Mouse (Mus musculus): ENCODE results near the gene Foxp1. TPM values are rescaled to one million over a fixed set of nuclear protein-coding genes. Genes with fewer than 3 reads are reported as not detected.

Foxp1 gene
- total RNA-seq, 4 experiments from 2014 or later: 27.2 to 37.3 (median 31.2) TPM

DNA sequence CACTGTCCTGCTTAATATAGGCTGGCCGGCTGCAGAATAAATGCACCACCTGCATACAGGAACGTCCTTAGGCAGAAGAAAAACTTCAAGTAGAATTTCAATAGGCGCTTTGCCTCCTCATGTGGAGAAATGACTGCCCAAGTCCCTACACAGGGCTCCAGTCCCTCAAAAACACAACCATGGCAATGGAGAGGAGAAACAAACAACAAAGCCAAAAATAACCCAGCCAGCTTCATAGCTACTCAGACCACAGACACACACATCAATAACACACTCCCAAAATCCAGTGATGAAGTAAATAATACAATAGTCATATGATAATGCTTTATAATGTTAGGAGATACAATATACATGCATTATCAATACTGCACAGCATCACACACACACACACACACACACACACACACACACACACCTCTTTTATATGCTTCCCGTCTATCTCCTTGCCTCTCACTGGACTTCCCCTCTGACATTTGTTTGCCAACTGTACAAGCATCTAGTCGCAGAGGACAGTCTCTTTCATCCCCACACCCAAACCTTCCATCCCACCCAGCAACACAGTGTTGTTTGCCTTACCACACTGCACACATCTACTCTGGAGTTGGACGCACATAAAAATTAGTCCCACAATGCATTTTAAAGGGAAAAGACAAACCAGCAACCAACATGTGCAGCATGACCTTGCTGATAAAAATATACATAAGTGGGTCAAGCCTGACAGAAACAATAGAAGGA lies 162.6 kb downstream of the Foxp1 start:
- peak; percentile 31 for DNase-seq (ENCODE audit: low spot score)

GRCm38 (mm10) chr6:99359036-99359698 lies 163.4 kb downstream of the Foxp1 start:
- DNase-seq (ENCODE audit: low spot score): no peak

DNA sequence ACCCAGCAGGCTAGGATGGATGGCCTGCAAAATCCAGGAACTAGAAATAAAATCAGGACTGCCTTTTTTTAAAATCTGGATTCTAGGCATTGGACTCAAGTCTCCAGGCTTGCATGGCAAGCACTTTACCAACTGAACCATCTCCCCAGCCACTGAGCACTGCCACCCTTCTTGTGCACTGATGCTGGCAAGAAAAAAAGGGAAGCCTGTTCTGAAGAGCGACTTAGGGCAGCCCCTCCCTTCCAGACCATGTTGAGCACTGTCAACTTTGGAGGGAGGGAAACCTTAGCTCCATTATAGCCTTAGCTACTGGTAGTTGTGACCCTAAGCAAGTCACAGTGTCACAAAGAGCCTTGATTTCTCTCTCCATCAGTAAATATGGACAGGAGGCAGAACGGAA lies 164.6 kb downstream of the Foxp1 start:
- no peak for DNase-seq (ENCODE audit: low spot score)

DNA sequence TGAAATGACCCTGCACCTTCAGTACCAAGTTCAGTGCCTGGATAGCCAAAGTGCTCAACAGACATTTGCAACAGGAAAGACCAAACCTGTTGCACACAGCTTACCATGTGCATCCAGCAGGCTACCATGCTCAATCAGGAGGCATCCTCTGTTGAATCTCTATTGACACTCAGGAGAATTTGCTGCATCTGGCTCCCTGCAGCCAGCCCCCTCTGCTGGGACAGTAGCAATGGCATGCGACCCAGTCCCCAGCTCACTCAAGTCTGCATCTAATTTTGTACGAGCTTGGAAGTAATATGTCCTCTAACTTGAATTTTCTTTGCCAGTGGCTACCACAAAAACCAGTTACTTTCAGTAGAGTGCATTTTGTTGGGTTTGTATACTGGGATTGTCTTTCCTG lies 168.2 kb downstream of the Foxp1 start:
- no peak for DNase-seq (ENCODE audit: low spot score)

DNA sequence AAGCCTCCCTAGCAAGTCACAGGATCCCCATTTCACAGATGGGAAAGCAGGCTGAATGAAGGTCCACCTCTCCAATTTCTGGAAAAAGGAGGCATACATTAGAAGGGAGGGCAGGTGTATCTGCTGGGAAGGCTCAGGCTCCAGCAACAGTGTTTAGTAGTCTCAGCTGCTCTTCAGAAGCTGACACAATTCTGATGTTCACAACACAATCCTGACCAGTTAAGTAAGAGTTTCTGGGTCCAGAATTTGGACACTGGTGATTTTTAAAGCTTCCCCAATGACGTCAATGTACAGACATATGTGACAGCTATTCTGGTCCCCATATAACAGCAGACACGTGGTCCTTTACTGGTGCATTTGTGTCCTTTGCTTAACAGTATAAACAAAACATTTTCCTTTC lies 169.1 kb downstream of the Foxp1 start:
- no peak for DNase-seq (ENCODE audit: low spot score)

DNA sequence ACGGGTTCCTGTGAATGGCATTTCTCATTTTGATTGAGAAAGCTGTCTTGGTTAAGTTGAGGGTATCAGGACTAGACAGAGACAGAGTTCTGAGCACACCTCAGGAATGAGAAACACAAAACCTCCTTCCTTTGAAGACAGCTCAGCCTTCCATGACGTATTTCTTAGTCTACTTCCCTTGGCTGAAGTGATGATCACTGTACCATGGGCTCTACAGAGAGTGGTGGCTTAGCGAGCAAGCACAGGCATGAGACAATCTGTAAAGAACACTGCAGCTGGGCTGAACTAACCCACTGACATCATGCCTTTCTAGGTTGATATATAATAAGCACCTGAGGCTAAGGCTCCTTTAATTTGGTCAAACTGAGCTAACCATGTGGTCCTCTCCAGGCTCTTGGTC lies 172.0 kb downstream of the Foxp1 start:
- DNase-seq (ENCODE audit: low spot score): no peak

GRCm38 (mm10) chr6:99350156-99350555 lies 172.4 kb downstream of the Foxp1 start:
- no peak for DNase-seq (ENCODE audit: low spot score)

DNA sequence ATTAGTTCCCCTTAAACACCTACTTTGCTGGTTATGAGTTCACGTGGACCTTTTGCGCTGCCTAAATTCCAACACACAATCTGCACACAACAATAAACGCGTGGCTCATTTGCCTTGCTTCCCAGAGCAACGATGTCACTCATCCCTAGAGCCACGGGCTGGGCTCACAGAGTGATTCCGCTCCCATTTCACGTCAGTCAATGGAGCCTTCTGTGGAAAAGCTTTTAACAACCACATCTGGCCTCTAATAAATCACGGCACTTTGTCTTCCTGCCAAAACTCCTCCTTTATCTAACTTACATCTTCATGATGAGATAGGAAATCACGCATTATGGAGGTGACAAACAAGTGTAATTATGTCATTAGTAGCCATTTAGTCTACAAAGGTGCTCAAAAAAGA lies 174.7 kb downstream of the Foxp1 start:
- no peak for DNase-seq (ENCODE audit: low spot score)

GRCm38 (mm10) chr6:99344966-99345365 lies 177.6 kb downstream of the Foxp1 start:
- no peak for DNase-seq (ENCODE audit: low spot score)

DNA sequence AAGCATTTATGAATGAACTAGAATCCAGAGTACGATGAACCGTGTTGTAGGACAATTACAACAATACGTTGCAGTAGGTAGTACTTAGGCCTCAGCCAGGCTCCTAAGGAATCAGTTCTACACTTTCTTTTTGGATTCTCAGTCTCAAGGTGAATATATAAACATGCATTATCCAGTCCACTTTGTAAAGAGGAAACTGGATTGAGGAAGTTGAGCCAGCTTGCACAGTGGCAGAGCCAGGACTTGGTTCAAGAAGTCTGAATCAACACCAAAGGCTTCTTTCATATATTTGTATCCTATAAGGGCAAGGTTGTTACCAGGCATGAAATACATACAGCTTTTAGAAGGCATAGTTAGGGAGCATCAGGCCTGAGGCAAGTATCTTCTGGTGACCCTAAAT lies 178.2 kb downstream of the Foxp1 start:
- DNase-seq (ENCODE audit: low spot score): no peak

DNA sequence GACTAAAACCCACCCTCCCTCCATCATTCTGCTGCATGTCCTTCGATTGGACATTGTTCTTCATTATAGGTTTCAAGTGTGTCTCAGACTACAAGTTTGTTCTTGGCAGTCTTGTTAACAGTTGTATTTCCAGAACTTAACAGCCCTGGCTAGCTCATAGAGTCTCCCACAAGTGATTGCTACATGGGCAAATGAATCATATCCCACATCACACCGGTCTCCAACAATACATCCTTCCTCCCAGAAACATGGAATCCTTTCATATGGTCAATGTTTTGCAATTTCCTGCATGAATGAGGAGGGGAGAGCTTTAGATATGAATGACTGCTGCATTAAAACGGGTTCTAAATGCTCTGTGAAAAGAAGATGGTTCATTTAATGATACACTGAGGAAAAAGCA lies 178.7 kb downstream of the Foxp1 start:
- DNase-seq (ENCODE audit: low spot score): no peak

DNA sequence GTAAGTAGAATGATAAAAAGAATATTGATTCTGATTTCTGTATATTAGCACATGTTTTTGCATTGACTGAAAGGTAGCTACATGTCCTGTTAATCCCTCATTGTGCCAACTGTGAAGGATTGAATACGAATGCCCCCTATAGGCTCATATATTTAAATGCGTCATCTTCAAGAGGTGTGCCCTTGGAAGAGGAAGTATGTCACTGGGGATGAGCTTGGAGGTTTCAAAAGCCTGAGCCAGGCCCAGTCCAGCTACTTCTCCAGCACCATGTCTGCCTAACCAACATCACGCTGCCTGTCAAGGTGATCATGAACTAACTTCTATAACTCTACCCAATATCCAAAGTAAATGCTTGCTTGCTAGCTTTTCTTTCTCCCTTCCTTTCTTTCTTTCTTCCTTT lies 180.1 kb downstream of the Foxp1 start:
- DNase-seq (ENCODE audit: low spot score): no peak

DNA sequence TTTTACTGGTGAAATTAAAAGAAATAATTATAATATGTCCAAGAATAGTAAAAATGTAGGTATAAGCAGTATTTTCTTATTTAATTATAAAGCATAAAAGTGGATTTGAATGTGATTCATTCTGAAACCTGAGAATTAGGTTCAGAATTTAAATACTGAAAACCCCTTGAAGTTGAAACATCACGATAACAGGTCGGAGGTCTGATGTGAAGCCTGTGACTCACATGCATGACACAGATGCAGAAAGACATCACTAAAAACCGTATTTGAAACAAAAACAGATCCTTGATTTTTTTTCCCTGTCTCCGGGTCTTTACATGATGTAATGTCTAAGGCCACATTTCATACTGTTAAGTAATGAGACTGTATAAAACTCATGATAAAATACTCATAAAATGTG lies 181.6 kb downstream of the Foxp1 start:
- no peak for DNase-seq (ENCODE audit: low spot score)

GRCm38 (mm10) chr6:99339986-99340721 lies 182.4 kb downstream of the Foxp1 start:
- no peak for DNase-seq (ENCODE audit: low spot score)

- no peak for DNase-seq (ENCODE audit: low spot score)
Measured at GRCm38 (mm10) chr6:99339343-99339620, 183.2 kb downstream of the Foxp1 start.

- no peak for DNase-seq (ENCODE audit: low spot score)
Measured at GRCm38 (mm10) chr6:99338593-99339342, 183.8 kb downstream of the Foxp1 start.

DNA sequence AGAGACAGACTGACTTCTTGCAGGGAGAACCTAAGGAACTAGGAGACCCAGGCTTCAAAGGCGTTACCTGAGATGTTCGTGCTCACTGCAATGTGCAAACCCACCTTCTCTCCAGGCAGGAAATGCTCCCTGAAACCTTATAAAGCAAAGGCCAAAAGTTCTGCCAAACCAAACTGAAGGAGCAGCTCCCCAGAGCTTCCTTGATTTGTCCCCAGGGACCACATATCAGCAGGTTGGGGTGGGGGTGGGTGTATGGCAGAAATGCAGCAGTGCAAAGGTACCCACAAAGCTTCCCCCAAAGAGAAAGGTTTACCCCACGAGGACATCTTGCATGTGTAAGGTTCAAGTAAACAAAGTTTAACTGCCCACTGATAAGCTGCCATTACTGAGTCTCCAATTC lies 184.3 kb downstream of the Foxp1 start:
- no peak for DNase-seq (ENCODE audit: low spot score)

DNA sequence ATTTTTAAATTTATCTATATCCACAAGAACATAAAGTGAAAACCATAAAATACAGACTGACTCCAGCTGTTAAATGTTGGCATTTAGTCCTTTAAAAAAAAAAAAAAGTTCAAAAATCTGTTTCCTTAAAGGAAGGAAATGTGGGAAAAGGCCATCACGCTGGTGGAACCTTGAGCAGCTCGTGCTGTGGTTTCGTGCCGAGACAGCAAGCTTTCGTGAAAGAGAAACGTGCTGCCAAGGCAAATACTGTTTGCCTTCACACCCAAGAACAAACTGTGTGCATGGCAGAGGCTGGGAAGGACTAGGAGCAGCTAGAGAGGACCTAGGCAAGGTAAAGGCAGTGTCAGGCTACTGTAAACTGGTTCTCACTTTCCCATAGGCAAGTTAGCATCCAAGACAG lies 184.9 kb downstream of the Foxp1 start:
- DNase-seq (ENCODE audit: low spot score): peak; percentile 33

GRCm38 (mm10) chr6:99336191-99336590 lies 186.3 kb downstream of the Foxp1 start:
- no peak for DNase-seq (ENCODE audit: low spot score)

DNA sequence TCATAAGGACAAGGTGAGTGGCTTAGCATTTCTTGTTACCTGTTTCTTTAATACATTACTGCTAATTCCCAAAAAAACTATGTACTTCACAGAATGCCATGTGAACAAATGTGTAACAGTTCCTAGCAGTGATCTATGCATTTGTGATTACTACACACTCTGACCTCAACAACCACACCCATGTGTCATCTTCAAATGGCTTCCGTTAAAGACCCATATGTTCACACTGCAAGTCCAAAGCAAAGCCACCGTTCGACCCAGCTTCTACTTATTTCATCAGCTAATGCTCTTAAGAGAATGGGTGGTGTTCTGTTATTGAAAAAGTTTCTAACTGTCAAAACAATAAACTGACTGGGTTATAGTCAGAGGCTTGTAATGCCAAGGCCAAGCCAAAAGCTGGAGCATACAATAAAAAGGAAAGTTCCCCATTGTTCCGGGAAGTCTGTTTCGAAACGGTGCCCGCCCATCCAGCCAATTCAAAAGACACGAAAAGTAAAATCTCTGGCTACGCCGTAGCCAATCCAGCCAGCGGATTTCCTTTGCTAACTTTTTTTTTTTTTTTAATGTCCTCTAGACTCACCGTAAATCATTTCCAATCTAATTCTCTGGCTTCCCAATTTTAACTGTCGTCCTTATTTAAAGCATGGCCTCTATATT lies 187.2 kb downstream of the Foxp1 start:
- DNase-seq (ENCODE audit: low spot score): peak; percentile 57

DNA sequence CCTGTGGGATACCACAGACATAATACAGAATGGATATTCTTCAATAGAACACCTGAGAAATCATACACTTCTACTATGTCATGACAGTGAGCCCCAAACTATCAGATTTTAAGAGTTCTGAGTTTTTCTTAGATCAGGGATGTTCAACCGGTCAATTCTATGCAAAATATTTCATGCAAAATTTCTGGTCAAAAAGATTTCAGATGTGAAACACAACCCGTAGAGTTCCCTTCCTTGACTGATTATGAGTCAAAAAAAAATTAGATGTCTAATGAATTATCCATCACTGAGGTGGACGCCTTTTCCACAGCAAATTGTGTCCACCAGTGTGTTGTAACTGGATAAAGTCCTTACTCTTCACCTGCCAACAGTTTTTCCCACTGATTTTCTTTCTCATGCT lies 188.3 kb downstream of the Foxp1 start:
- DNase-seq (ENCODE audit: low spot score): no peak

- no peak for DNase-seq (ENCODE audit: low spot score)
Measured at GRCm38 (mm10) chr6:99333127-99333526, 189.4 kb downstream of the Foxp1 start.

All from heart, adult 8-10 months (tissue).